Mouse (Mus musculus) left cerebral cortex, postnatal 36 days (tissue): ENCODE results near the gene Kcnb1. TPM values are rescaled to one million over a fixed set of nuclear protein-coding genes. Genes with fewer than 3 reads are reported as not detected.

ENCODE experiments used
- DNase-seq, 2 experiments: peaks; one replicate each; pipeline ENCODE4 v3.0.0; 2021 to 2022; ENCODE audit warnings: low spot score in 2 of 2, mixed read lengths in 1 of 2
- intact Hi-C: fragments of 180-260 bp; cut with DNase I; formaldehyde crosslinking; loops from one replicate; pipeline ENCODE4 v1.15.1; 2025
- total RNA-seq, 2 experiments: library from RNA; stranded (reverse); gene quantifications; 2 replicates each; pipeline ENCODE4 v1.2.3; 2021

Kcnb1 gene
- total RNA-seq, 2 experiments from 2014 or later: 217 to 219 TPM

DNA sequence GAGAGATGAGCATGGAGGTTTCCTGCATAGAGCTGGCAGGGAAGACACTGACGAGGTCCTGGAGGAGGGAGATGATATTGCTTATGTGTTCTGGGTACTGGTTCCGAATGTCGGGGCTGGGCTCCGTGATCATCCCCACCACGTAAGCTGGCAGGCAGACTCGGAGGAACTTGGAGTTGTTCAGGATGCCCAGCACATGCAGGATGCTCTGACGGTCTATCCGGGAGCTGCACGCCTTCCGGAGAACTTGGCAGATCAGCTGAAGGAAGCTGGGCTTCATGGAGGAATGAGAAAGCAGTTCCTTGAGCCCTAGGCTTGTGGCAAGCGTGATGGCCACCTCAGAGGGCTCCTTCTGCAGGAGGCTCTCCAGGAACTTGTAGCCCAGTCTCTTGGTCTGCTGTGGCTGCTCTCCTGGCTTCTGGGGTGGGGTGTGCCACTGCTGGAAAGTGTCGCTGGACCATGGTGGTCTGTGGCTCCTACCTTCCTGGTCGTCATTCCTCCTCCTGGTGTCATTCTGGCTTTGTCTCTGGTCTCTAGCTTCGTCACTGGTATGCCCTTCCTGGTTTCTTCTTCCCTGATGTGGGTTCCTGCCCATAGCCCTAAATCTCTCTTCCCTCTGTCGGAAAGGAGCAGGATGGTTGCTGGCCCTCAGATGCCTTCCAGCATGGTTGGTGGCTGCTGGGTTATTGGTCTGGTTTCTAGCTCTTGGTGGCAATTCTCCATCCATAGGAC is 133.6 kb downstream of the Kcnb1 start:
- intact Hi-C loops: loop anchor here (5.0 kb wide), 1 partner anchor 39 kb away; the partner anchor contains the start of gene Ddx27
- DNase-seq: no peak

DNA sequence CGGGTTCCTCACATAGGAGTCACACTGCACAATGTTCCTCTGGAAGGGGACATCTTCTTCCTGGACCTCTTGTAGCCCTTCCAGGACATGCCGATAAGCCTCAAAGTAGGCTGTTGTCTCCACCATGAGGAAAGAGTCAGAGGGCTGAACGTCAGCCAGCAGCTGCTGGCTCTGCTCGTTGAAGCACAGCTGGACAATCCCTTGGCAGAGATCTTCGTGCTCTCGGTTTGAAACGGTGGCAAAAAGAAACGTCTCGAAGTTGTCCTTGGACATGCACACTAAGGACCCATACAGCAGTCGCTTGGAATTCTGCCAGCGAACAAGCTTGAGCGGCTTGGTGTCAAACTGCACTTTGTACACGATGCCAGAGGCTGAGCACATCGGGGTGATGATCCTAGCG is 134.6 kb downstream of the Kcnb1 start:
- no peak for DNase-seq
- intact Hi-C loops: loop anchor here (5.0 kb wide), 1 partner anchor 38 kb away; the partner anchor contains the start of gene Ddx27

DNA sequence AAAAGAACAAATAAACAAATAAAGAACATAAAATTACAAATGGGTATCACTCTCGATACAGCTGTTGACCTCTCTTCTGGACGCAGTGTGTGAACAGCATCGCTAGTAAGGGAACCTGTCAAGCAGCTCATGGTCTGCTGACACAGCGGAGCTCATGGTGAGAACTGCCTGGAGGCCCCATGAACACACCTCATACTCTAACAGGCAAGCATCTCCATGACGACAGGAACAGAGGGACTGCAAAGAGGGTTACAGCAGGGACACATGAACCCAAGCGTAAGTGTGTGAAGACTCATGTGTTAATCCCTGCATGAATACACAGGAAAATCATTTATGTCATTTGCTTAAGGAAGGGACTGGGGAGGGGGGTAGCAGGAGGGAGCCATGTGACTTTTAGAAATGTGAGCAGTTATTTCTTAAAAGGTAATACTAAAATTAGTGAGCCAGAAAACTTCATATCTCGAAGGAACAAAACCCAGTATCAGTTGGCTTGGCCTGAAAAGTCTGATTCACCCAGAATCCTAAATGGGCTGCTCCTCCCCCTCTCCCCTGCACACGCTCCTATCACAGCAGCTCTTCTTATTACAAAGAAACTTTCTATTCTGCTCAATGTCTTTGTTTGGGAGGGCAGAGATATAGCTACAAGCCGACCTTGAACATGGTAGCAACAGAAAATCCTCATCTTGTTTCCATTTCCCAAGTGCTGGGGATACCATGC is 136.7 kb downstream of the Kcnb1 start:
- intact Hi-C loops: no loop called here

GRCm38 (mm10) chr2:167048698-167049358 is 141.1 kb downstream of the Kcnb1 start:
- intact Hi-C loops: no loop called here
- DNase-seq: no peak

More for the DNA sequence above, 136.7 kb downstream of the Kcnb1 start:
- no peak for DNase-seq

GRCm38 (mm10) chr2:167048223-167048622 is 141.7 kb downstream of the Kcnb1 start:
- no peak for DNase-seq
- intact Hi-C loops: no loop called here

Other genes with a start within 250 kb of the Kcnb1 start
- 10 to 100 TPM; 62.9 to 70.6 TPM for gene Stau1, start 193.9 kb downstream of the Kcnb1 start, total RNA-seq
- 10 to 100 TPM; 26.0 to 39.1 TPM for gene Ddx27, start 175.0 kb downstream of the Kcnb1 start, total RNA-seq
- gene Znfx1, start 127.1 kb downstream of the Kcnb1 start, total RNA-seq: 10 to 100 TPM; 69.8 to 73.5 TPM
- gene Ptgis, start 50.4 kb upstream of the Kcnb1 start, total RNA-seq: 1 to 10 TPM; 1.6 to 1.8 TPM
- 10 to 100 TPM; 47.9 to 54.0 TPM for gene B4galt5, start 159.0 kb upstream of the Kcnb1 start, total RNA-seq
- 10 to 100 TPM; 25.6 to 35.4 TPM for gene Slc9a8, start 231.6 kb upstream of the Kcnb1 start, total RNA-seq